In genomic region chr10:92942848-92943645, GRCm38 (mm10) we compare ENCODE assay signal across 23 mouse cellular contexts.
DNase-seq lines count a peak whose midpoint lies in the region; ATAC-seq lines count a peak whose summit lies in the region.
"Had no signal": no experiment of that assay in that cellular context is flagged by ENCODE, and none has a peak within 500 bp of the region (broad histone marks: within the 10 kb centered on the region; RNA-seq: fewer than 3 reads in every experiment).

No protein-coding gene starts in this region.

- no peaks in the 10 kb centered on the region for H3K9me3 ChIP-seq in heart, embryonic 12.5 days (replicated peaks)
- H3K9me3 ChIP-seq: forebrain, embryonic 12.5 days; heart, embryonic 13.5 days; intestine, embryonic 15.5 days; limb, embryonic 15.5 days; liver, embryonic 15.5 days; midbrain, embryonic 12.5 days; neural tube, embryonic 13.5 days had no signal

- no peak overlapping the region for H3K4me3 ChIP-seq in heart, embryonic 12.5 days
- H3K4me3 ChIP-seq: forebrain, embryonic 12.5 days; heart, embryonic 13.5 days; intestine, embryonic 15.5 days; limb, embryonic 15.5 days; liver, embryonic 15.5 days; midbrain, embryonic 12.5 days; neural tube, embryonic 13.5 days had no signal

- WGBS in heart, embryonic 12.5 days = 56% methylated on average over 7 of the region's 7 CpGs

- ATAC-seq in heart, embryonic 12.5 days (ENCODE audit: insufficient number of reproducible peaks, low FRiP score) = no peak
- ATAC-seq: CD4-positive, CD25-positive, alpha-beta regulatory T cell, adult 4 months; intestine, embryonic 15.5 days had no signal

- H3K4me1 ChIP-seq in heart, embryonic 12.5 days (replicated peaks) = no peaks in the 10 kb centered on the region
- H3K4me1 ChIP-seq: forebrain, embryonic 12.5 days; heart, embryonic 13.5 days; intestine, embryonic 15.5 days; limb, embryonic 15.5 days; liver, embryonic 15.5 days; midbrain, embryonic 12.5 days; neural tube, embryonic 13.5 days had no signal

- H3K4me2 ChIP-seq in heart, embryonic 12.5 days = no peak overlapping the region
- H3K4me2 ChIP-seq: forebrain, embryonic 12.5 days; heart, embryonic 13.5 days; hindbrain, embryonic 14.5 days; intestine, embryonic 15.5 days; limb, embryonic 15.5 days; liver, embryonic 15.5 days; midbrain, embryonic 12.5 days; neural tube, embryonic 13.5 days had no signal

- H3K36me3 ChIP-seq in heart, embryonic 12.5 days = no peaks in the 10 kb centered on the region
- H3K36me3 ChIP-seq: forebrain, embryonic 12.5 days; heart, embryonic 13.5 days; intestine, embryonic 15.5 days; limb, embryonic 15.5 days; liver, embryonic 15.5 days; midbrain, embryonic 12.5 days; neural tube, embryonic 13.5 days had no signal

- no peak overlapping the region for H3K9ac ChIP-seq in heart, embryonic 12.5 days
- H3K9ac ChIP-seq: forebrain, embryonic 12.5 days; heart, embryonic 13.5 days; hindbrain, embryonic 14.5 days; intestine, embryonic 15.5 days; limb, embryonic 15.5 days; liver, embryonic 15.5 days; midbrain, embryonic 12.5 days; neural tube, embryonic 13.5 days had no signal

- no peaks in the 10 kb centered on the region for H3K27me3 ChIP-seq in heart, embryonic 12.5 days (replicated peaks)
- H3K27me3 ChIP-seq: forebrain, embryonic 12.5 days; heart, embryonic 13.5 days; intestine, embryonic 15.5 days; limb, embryonic 15.5 days; liver, embryonic 15.5 days; midbrain, embryonic 12.5 days; neural tube, embryonic 13.5 days had no signal

- no peak overlapping the region for H3K27ac ChIP-seq in heart, embryonic 12.5 days (ENCODE audit: poor library complexity, severe bottlenecking)
- H3K27ac ChIP-seq: forebrain, embryonic 12.5 days; heart, embryonic 13.5 days; hindbrain, embryonic 14.5 days; intestine, embryonic 15.5 days; limb, embryonic 15.5 days; liver, embryonic 15.5 days; macrophage; midbrain, embryonic 12.5 days; neural tube, embryonic 13.5 days; stomach, postnatal 0 days had no signal

- intact Hi-C loops in left cerebral cortex, postnatal 36 days (cut with DNase I) = no loop called here

- DNase-seq in heart, adult 11 months = peak; percentile 76
- peak; percentile 44 for DNase-seq in NIH3T3 (ENCODE audit: low read depth)
- peak; percentile 25 for DNase-seq in embryo, embryonic 11 days
- DNase-seq in mesoderm, embryonic 11.5 days (ENCODE audit: low read depth, low spot score) = peak; percentile 14
- DNase-seq in left cerebral cortex, adult 8-10 months (ENCODE audit: low spot score in 2 of 2) = no peak
- no peak for DNase-seq in left cerebral cortex, postnatal 36 days (ENCODE audit: low spot score in 2 of 2)
- DNase-seq: cerebellum, adult 8-10 months; kidney, adult 9 months; kidney, postnatal 36 days; layer of hippocampus, adult 9-11 months; right cerebral cortex, adult 18-20 months had no signal

Comparison
In these comparisons a context has a peak if more than half of its experiments do, and no peak if none do; other contexts are left out.
1. DNase-seq: peak in heart, adult 11 months (single experiment), NIH3T3 (single experiment), embryo, embryonic 11 days (single experiment) and mesoderm, embryonic 11.5 days (single experiment); none in left cerebral cortex, adult 8-10 months (0 of 2) and left cerebral cortex, postnatal 36 days (0 of 2).